Mouse (Mus musculus) left cerebral cortex, adult 11 months (tissue): ENCODE measurements around the gene Zfp68.
"Not testable (repeated sequence)": the region's sequence is repeated elsewhere in the genome, so short reads cannot be mapped to it uniquely, and the experiment has no call there.

ENCODE experiments used
- DNase-seq: peaks from one replicate; pipeline ENCODE4 v3.0.0; 2022; ENCODE audit warnings: low spot score

Gene Zfp68

GRCm38 (mm10) chr5:138619211-138620128 is at the start of gene Zfp68:
TSS of gene Zfp68 (minus strand) at chr5:138619761.
- peak; percentile 95 for DNase-seq

- no peak for DNase-seq
Observed at GRCm38 (mm10) chr5:138658922-138659321, 39.4 kb upstream of the Zfp68 start.

DNA sequence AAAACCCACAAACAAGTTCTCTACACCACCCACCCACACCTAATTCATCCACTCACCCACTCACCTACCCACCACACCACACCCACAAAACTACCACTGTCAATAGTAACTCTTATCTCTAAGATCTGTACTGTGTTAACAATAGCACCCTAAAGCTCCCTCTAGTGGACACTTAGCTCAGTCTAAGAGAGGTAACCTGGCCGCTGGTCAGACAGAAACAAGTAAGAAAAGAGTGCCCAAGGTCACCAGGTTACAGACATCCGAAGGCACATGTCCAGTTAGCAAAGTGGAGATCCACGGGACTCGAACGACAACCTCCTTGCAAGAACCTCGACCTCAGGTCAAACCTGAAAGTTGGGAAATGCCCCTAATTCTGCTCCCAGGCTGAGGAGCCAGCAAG is 38.3 kb upstream of the Zfp68 start:
- peak; percentile 36 for DNase-seq

- DNase-seq, result no peak
Observed at GRCm38 (mm10) chr5:138657407-138657806, 37.8 kb upstream of the Zfp68 start.

GRCm38 (mm10) chr5:138656477-138657156 is 37.1 kb upstream of the Zfp68 start:
- no peak for DNase-seq

- DNase-seq, result no peak
Observed at GRCm38 (mm10) chr5:138652911-138653310, 33.4 kb upstream of the Zfp68 start.

DNA sequence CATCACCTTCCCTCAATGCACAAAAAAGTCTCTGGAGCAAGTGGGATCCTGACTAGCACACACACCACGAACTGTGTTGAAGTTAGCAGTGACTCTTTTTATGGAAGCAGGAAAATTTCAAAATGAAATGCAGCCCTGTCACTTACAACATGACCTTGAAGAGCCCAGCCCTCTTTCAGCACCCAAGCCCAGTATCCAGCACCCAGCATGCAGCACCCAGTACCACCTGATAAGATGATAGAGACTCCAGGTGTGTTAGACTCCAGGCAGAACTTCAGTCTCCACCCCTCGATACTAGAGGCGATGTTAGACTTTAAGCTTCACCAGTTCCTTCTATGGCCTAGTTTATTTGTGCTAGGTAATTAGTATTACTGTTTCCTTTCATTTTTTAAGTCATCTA is 22.2 kb upstream of the Zfp68 start:
- DNase-seq, result no peak

- no peak for DNase-seq
Observed at GRCm38 (mm10) chr5:138641081-138641480, 21.5 kb upstream of the Zfp68 start.

GRCm38 (mm10) chr5:138636486-138636885 is 16.9 kb upstream of the Zfp68 start:
- DNase-seq, result no peak

GRCm38 (mm10) chr5:138623478-138623875 is 3.9 kb upstream of the Zfp68 start:
- no peak for DNase-seq

DNA sequence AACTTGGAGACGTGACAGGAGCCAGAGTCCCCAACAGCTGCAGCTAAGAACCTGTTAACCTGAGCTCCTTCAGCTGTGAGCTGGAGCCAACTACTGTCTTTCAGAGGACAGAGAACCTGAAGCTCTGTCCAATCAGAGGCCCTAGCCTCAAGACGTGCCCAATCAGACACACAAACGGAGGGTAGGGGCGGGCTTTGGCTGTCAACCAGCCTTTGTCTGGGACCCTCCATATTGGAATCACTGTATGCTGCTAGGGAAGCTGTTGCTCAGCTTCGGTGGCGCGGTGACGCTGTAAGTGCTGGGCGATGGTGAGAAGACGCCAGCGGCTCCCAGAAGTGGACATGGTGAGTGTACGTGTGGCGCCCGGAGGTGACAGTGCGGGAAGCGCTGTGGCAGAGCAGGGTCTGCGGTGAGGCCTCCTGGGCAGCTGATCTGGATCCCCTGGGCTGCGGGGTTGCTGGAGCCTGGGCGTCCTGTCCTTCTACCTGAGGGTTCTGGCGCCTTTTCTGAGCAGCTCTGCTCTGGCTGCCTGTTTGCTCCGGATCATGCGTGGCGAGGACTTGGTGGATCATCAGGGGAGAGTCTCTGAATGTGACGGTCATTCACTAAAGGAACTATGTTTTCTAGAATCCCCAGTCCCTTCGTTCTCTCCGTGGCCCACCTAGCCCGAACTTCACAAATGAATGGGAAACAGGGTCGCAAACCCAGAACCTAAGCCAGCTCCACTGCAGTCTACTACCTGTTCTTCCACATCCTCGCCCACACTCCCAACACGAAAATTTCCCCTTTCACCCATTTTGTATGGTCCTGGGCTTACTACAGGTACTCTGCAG is 3.3 kb upstream of the Zfp68 start, which contains the start of gene A430033K04Rik:
Gene A430033K04Rik (plus strand): TSS at position 215 of the 833 bp plus-strand sequence.
- DNase-seq, result peak; percentile 93

GRCm38 (mm10) chr5:138620836-138621235 is 1.3 kb upstream of the Zfp68 start:
- no peak for DNase-seq

DNA sequence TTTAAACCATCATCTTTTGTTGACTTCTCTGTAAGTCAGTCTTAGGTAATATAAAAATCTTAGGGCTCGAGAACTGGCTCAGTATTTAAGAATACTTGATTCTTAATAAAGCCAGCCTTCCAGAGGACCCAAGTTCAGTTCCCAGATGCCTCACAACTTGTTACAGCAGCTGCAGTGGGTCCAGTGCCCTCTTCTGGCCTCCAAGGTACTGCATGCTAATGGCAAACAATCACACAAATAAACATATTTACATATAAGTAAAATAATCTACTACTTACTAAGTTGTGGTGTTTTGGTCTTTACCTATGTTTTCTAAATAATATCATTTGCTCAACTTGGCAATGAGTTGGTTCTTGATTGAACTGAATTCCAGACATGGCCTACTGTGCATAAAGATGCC is 1.2 kb downstream of the Zfp68 start:
- DNase-seq, result no peak

- DNase-seq, result no peak
Observed at GRCm38 (mm10) chr5:138587396-138587795, 32.2 kb downstream of the Zfp68 start.

DNA sequence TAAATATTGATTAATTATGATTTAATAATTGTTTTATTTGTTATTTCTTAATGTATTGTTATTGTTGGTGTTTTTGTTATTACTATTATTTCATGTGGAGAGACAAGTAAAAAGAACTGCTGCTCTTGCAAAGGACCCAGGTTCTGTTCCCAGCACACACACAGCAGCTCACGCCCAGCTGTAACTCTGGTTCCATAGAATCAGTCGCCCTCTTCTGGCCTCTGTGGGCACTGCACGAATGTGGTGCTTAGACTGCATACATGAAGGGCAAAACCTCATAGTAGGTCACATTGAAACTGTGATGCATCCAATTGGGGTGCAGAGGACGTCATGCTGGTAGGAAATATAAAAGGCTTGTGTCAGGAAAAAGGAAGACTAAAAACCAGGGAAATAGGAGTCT is 47.9 kb downstream of the Zfp68 start:
- DNase-seq, result no peak

GRCm38 (mm10) chr5:138564612-138565011 is 54.9 kb downstream of the Zfp68 start, which contains the start of gene 1700123K08Rik:
TSS of gene 1700123K08Rik (minus strand) at chr5:138564712.
- DNase-seq, result not testable (repeated sequence)
